Mouse (Mus musculus): ENCODE measurements around the gene Dusp14.

Gene Dusp14

GRCm38 (mm10) chr11:84069034-84069370, at the start of gene Dusp14:
Dusp14 (minus strand) TSS chr11:84069261.
- no peak for DNase-seq (ENCODE audit: low spot score in 2 of 2)

- no peak for DNase-seq (ENCODE audit: low spot score in 2 of 2)
These were observed 48.4 kb upstream of the Dusp14 start for GRCm38 (mm10) chr11:84117431-84117830.

GRCm38 (mm10) chr11:84116221-84116620, 47.2 kb upstream of the Dusp14 start:
- DNase-seq (ENCODE audit: low spot score in 2 of 2) = no peak

GRCm38 (mm10) chr11:84115646-84116045, 46.6 kb upstream of the Dusp14 start:
- no peak for DNase-seq (ENCODE audit: low spot score in 2 of 2)

- DNase-seq (ENCODE audit: low spot score in 2 of 2) = no peak
These were observed 44.6 kb upstream of the Dusp14 start for GRCm38 (mm10) chr11:84113623-84114022.

- DNase-seq (ENCODE audit: low spot score in 2 of 2) = no peak
These were observed 38.1 kb upstream of the Dusp14 start for GRCm38 (mm10) chr11:84107137-84107536.

- DNase-seq (ENCODE audit: low spot score in 2 of 2) = no peak
These were observed 35.0 kb upstream of the Dusp14 start for GRCm38 (mm10) chr11:84104036-84104435.

- no peak for DNase-seq (ENCODE audit: low spot score in 2 of 2)
These were observed 32.1 kb upstream of the Dusp14 start for GRCm38 (mm10) chr11:84101182-84101581.

GRCm38 (mm10) chr11:84097251-84097998, 28.4 kb upstream of the Dusp14 start:
- no peak for DNase-seq (ENCODE audit: low spot score in 2 of 2)

- DNase-seq (ENCODE audit: low spot score in 2 of 2) = no peak
These were observed 26.0 kb upstream of the Dusp14 start for GRCm38 (mm10) chr11:84095084-84095483.

- no peak for DNase-seq (ENCODE audit: low spot score in 2 of 2)
These were observed 21.5 kb upstream of the Dusp14 start for GRCm38 (mm10) chr11:84090572-84090971.

GRCm38 (mm10) chr11:84081901-84082300, 12.8 kb upstream of the Dusp14 start:
- no peak for DNase-seq (ENCODE audit: low spot score in 2 of 2)

GRCm38 (mm10) chr11:84080327-84080726, 11.3 kb upstream of the Dusp14 start:
- no peak for DNase-seq (ENCODE audit: low spot score in 2 of 2)

GRCm38 (mm10) chr11:84079887-84080286, 10.8 kb upstream of the Dusp14 start:
- no peak for DNase-seq (ENCODE audit: low spot score in 2 of 2)

GRCm38 (mm10) chr11:84079361-84079760, 10.3 kb upstream of the Dusp14 start:
- DNase-seq (ENCODE audit: low spot score in 2 of 2) = no peak

- no peak for DNase-seq (ENCODE audit: low spot score in 2 of 2)
These were observed 9.5 kb upstream of the Dusp14 start for GRCm38 (mm10) chr11:84078601-84079000.

GRCm38 (mm10) chr11:84077008-84077407, 7.9 kb upstream of the Dusp14 start:
- DNase-seq (ENCODE audit: low spot score in 2 of 2) = no peak

GRCm38 (mm10) chr11:84073816-84074764, 5.0 kb upstream of the Dusp14 start:
- no peak for DNase-seq (ENCODE audit: low spot score in 2 of 2)

GRCm38 (mm10) chr11:84072904-84073651, 4.0 kb upstream of the Dusp14 start:
- DNase-seq (ENCODE audit: low spot score in 2 of 2) = no peak

GRCm38 (mm10) chr11:84068191-84069033, 649 bp downstream of the Dusp14 start:
- DNase-seq (ENCODE audit: low spot score in 2 of 2) = peak; percentile 32

GRCm38 (mm10) chr11:84067720-84068190, 1.3 kb downstream of the Dusp14 start:
- DNase-seq (ENCODE audit: low spot score in 2 of 2) = no peak
